Mouse (Mus musculus) megakaryocyte, embryonic 14.5 days (primary cell): ENCODE data around the gene Tmem140.

Source experiments
- FLI1 ChIP-seq: IDR thresholded peaks from 2 replicates; pipeline ENCODE4 v1.6.1; 2012; ENCODE audit warnings: low read length, inconsistent platforms, mixed read lengths
- GATA1 ChIP-seq: IDR thresholded peaks from 3 replicates; pipeline ENCODE4 v1.6.1; 2012; ENCODE audit warnings: mixed read lengths, low read length, inconsistent platforms, borderline replicate concordance

DNA sequence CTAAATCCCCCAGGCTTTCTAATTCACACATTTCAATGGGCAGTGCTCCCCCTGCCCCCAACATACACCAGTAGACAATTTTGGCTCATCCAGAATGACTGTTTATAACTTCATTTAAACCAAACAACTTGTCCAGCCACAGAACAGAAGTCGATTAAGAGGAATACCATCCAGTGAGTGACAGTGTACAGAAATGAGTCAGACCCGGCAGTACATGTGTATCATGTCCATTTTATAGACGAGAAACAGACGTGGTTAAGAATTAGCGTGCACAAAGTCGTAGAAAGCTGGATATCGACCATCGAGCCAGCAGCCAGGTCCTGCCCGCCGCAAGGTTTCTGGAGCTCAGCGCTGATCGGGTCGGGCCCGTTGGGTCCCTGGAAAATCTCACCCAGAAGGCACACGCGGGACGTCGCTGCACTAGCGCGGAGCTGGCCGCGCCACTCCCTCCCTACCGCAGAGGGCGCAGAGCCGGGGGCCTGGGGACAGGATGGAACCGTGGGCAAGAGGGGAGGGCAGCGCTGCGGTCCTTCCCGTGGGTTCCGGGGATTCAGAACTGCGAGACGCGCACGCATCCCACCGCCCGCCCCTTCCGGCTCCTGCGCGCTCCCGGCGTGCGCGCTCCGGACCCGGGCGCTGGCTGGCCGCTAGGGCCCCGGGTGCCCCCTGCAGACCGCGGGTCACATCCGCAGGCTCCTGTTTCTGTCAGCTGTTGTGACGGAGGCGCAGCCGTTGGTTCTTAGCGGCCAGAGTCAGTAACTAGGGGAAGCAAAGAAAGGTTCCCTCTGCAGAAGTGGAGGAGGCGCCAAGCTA, 14.8 kb downstream of the Tmem140 start, which contains the start of gene Cyren:
- TF ChIP-seq GATA1 (no peak), FLI1 (0 out of 2 replicates have a peak, but pooled peaks have one; percentile 23)
